Mouse (Mus musculus) midbrain, embryonic 16.5 days (tissue): ENCODE measurements at regions not wholly inside any gene's neighbourhood (a gene's known extent, or its start where the extent isn't known, plus 50 kb on each side); places are given as distances from the start of the nearest gene placed in this dataset.

ENCODE experiments used
- ATAC-seq: fragments of 200-750 bp; cut with Nextera tagmentation; 2 replicates; pipeline ENCODE4 v1.8.0; 2017; ENCODE audit warnings: moderate TSS enrichment
- H3K27ac ChIP-seq: fragments of 300-500 bp; sonication (generic); 2 replicates; pipeline ENCODE4 v1.5.1; 2014; ENCODE audit warnings: mild to moderate bottlenecking, low read length, mixed read lengths
- H3K27me3 ChIP-seq: fragments of 300-500 bp; sonication (generic); 2 replicates; pipeline ENCODE4 v1.6.1; 2014; ENCODE audit warnings: low read depth, low read length, mixed read lengths; ENCODE audit not compliant: control insufficient read depth, insufficient read depth
- H3K36me3 ChIP-seq: fragments of 300-500 bp; sonication (generic); 2 replicates; pipeline ENCODE4 v1.6.1; 2014; ENCODE audit warnings: mild to moderate bottlenecking, low read length, moderate library complexity, mixed read lengths; ENCODE audit not compliant: control insufficient read depth, insufficient read depth
- H3K4me1 ChIP-seq: fragments of 300-500 bp; sonication (generic); 2 replicates; pipeline ENCODE4 v1.6.1; 2014; ENCODE audit warnings: mild to moderate bottlenecking, low read length, mixed read lengths; ENCODE audit not compliant: control insufficient read depth, insufficient read depth
- H3K4me2 ChIP-seq: fragments of 300-500 bp; sonication (generic); 2 replicates; pipeline ENCODE4 v1.6.1; 2014; ENCODE audit warnings: mild to moderate bottlenecking, low read length, mixed read lengths
- H3K4me3 ChIP-seq: fragments of 300-500 bp; sonication (generic); 2 replicates; pipeline ENCODE4 v1.5.1; 2014; ENCODE audit warnings: low read depth, mild to moderate bottlenecking, low read length, moderate library complexity, mixed read lengths
- H3K9ac ChIP-seq: fragments of 300-500 bp; sonication (generic); 2 replicates; pipeline ENCODE4 v1.6.1; 2014; ENCODE audit warnings: low read depth, low read length, mixed read lengths
- H3K9me3 ChIP-seq: fragments of 300-500 bp; sonication (generic); replicated peaks from 2 replicates; pipeline ENCODE4 v1.6.1; 2014; ENCODE audit warnings: mild to moderate bottlenecking, low read length, mixed read lengths; ENCODE audit not compliant: control insufficient read depth, poor library complexity, severe bottlenecking
- WGBS: fragments of 180-500 bp; shearing (Covaris S2); extraction: QIAGEN DNeasy Blood & Tissue Kit; methylation state at CpG from one replicate; pipeline ENCODE4 v1.1.7; 2014; 5-methylcytosine and 5-hydroxymethylcytosine counted together

DNA sequence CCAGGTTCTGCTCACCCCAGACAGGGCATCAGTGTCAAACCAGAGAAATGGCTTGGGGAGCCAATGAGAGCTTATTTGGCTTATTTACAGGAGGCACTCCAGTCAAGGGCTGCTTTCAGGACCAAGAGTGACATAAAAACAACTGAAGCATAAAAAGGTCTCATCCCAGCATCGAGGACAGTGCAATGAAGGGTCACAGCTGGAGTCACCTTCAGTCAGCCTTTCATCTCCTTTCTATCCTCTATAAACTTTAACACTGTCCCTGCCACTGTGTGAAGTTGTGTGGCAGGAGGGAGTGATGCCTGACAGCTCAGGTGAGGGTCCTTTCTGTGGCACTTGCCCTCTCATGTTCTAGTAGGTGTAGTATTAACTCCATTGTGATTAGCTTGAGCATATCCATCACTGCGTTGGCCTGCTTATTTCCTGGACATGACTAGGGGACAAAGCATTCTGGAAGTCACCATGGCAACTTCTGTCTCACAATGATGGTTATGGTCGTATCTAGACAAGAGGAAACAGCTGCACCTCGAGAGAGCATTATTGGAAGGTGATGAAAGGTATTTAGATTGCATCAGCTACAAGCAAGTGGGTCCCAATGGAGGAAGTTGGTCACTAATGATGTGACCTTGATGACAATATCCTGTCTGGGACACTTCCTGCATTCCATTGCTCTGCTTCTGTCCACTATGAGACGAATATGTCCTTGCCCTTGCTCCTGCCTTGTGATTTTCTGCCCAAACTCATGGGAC is 87.8 kb upstream of the Enpp6 start:
- H3K4me1 ChIP-seq, result no peaks in the 10 kb centered on the region
- no peak overlapping the region for H3K4me3 ChIP-seq
- no peak overlapping the region for H3K27ac ChIP-seq
- 37% methylated on average over 5 of the region's 5 CpGs for whole genome bisulfite sequencing
- no peak overlapping the region for H3K9ac ChIP-seq
- H3K9me3 ChIP-seq, result no peaks in the 10 kb centered on the region
- no peaks in the 10 kb centered on the region for H3K36me3 ChIP-seq
- H3K27me3 ChIP-seq, result no peaks in the 10 kb centered on the region
- no peak overlapping the region for H3K4me2 ChIP-seq
- no peak for ATAC-seq

DNA sequence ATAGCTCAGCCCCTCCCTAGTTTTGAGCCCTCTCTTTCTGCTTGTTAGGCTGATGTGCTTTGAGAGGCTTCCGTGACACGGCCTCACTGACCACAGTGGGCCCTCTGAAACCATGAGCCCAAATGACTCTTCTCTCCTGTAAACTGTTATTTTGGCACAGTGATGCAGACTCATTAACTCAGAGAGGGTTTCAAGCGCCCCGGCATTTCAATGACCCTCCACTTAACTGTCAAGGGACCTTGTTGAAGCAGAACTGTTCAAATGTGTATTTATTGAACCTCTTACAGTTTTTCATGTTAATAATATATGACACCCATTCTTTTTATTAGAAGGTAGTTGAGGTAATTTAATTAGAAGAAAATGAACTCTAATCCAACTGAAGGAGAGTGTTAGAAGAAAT is 85.9 kb upstream of the Enpp6 start:
- Histone ChIP-seq H3K9me3 (no peaks in the 10 kb centered on the region), H3K27ac (no peak overlapping the region), H3K4me2 (no peak overlapping the region), H3K4me1 (no peaks in the 10 kb centered on the region), H3K27me3 (no peaks in the 10 kb centered on the region), H3K9ac (no peak overlapping the region), H3K4me3 (no peak overlapping the region), H3K36me3 (no peaks in the 10 kb centered on the region)
- 71% methylated on average over 4 of the region's 4 CpGs for WGBS
- no peak for ATAC-seq

DNA sequence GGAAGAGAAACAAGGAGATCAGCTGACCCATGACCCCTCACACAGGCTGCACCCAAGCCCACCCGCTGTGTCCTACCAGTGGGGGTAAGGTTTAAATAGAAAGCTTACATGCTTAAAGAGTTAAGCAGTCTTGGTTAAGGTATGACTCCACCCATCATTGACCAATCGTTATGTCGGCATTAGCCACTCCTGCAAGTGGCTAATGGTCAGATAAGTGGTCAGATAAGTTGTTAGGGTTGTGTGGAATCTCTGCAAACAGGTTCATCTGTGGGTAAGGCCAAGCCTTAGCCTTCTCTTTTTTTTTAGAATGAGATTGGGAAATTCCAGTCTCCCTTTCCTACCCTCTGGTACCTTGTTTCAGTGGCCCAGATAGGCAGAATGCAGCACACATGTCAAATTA is 82.0 kb upstream of the Enpp6 start:
- H3K36me3 ChIP-seq, result no peaks in the 10 kb centered on the region
- no peak overlapping the region for H3K4me3 ChIP-seq
- no peaks in the 10 kb centered on the region for H3K27me3 ChIP-seq
- no peak overlapping the region for H3K4me2 ChIP-seq
- no peak overlapping the region for H3K9ac ChIP-seq
- WGBS, result 63% methylated on average over 3 of the region's 3 CpGs
- H3K27ac ChIP-seq, result no peak overlapping the region
- no peak for ATAC-seq
- no peaks in the 10 kb centered on the region for H3K4me1 ChIP-seq
- H3K9me3 ChIP-seq, result no peaks in the 10 kb centered on the region

DNA sequence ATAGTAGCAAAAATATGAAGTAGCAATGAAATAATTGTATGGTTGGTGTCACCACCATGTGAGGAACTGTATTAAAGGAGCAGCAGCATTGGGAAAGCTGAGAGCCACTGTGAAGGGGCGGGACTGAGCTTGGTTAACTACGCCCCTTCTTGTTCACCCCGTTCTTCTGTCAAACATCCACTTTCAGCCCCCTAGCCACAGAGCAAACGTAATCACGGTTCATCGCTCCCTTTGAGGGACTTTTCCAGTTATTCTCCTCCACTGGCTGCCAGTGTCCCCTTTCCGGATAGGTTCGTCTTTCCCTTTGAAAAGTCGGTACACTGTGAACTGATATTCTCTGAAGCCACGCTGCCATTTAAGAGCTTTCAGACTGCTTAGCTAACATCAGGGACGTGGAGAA is 79.3 kb upstream of the Enpp6 start:
- ATAC-seq, result no peak
- Histone ChIP-seq H3K9me3 (no peaks in the 10 kb centered on the region), H3K4me1 (no peaks in the 10 kb centered on the region), H3K4me2 (peak overlapping the region; percentile 25), H3K36me3 (no peaks in the 10 kb centered on the region), H3K4me3 (no peak overlapping the region), H3K9ac (no peak overlapping the region), H3K27ac (no peak overlapping the region), H3K27me3 (no peaks in the 10 kb centered on the region)
- WGBS, result 19% methylated on average over 11 of the region's 11 CpGs

DNA sequence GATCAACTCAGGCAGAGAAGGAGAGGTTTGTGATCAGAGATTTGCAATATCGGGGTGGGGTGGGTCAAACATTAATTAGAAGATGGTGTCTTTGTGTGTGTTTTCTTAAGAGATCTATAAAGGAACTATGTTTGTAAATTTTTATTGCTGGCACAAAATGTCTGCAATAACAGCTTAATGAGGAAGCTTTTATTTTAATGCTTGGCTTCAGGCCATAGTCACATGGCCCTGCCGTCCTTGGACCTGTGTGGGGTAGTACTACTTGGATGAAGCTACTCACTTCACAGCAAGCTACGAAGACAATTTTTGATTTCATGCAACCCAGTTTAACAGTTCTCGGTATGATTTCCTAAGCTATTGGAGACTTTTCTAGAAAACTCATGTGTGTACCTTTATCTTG is 78.5 kb upstream of the Enpp6 start:
- ATAC-seq, result no peak
- H3K4me1 ChIP-seq, result no peaks in the 10 kb centered on the region
- no peaks in the 10 kb centered on the region for H3K36me3 ChIP-seq
- no peaks in the 10 kb centered on the region for H3K9me3 ChIP-seq
- no peak overlapping the region for H3K4me3 ChIP-seq
- H3K27me3 ChIP-seq, result no peaks in the 10 kb centered on the region
- H3K27ac ChIP-seq, result no peak overlapping the region
- H3K4me2 ChIP-seq, result no peak overlapping the region
- no peak overlapping the region for H3K9ac ChIP-seq
- 90% methylated on average over 4 of the region's 4 CpGs for WGBS

DNA sequence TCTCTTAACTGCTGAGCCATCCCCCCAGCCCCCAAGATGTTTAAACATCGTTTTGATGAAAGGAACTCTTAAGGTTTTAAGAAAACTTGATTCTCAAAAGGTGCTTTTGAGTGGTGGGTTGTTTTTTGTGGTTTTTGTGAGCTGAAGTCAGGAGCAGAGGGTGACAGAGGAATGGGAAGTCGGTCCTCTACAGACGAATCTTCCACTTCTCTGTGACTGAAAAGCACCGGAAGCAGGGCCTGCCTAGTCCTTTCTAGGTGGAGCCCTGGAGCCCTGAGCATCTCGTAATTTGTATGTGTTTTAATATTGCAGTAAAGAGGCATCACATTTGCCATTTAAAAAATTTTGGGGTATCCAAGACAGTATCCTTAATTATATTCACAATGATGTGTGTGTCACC is 72.7 kb upstream of the Enpp6 start:
- H3K27ac ChIP-seq, result no peak overlapping the region
- no peaks in the 10 kb centered on the region for H3K36me3 ChIP-seq
- H3K4me2 ChIP-seq, result no peak overlapping the region
- no peak overlapping the region for H3K9ac ChIP-seq
- no peak for ATAC-seq
- WGBS, result 50% methylated on average over 5 of the region's 5 CpGs
- no peaks in the 10 kb centered on the region for H3K9me3 ChIP-seq
- no peaks in the 10 kb centered on the region for H3K27me3 ChIP-seq
- H3K4me3 ChIP-seq, result no peak overlapping the region
- H3K4me1 ChIP-seq, result no peaks in the 10 kb centered on the region

DNA sequence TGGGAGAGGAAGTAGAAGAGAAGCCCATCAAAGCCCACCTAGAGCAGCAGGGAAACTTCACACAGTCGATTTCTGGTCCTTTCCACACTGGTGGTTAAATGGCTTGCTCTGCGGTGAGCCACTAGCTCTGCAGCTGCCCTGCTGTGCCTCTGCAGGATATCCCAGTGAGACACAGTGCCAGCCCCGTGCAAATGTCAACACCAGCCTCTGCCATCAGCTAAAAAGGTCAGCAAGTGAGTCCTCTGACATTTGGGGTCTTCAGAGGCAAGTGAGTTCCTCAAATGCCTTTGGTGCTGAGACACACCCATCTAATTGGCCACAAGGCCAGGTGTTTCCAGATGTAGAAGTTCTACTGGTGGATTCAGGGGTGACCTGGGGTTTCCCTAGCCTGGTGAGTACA is 66.6 kb upstream of the Enpp6 start:
- Histone ChIP-seq H3K9me3 (no peaks in the 10 kb centered on the region), H3K4me2 (no peak overlapping the region), H3K27ac (no peak overlapping the region), H3K27me3 (no peaks in the 10 kb centered on the region), H3K9ac (no peak overlapping the region), H3K36me3 (no peaks in the 10 kb centered on the region), H3K4me3 (no peak overlapping the region), H3K4me1 (peaks cover under 1% of the 10 kb centered on the region; the same call in 1 of the 2 replicates)
- 21% methylated on average over 3 of the region's 3 CpGs for WGBS
- ATAC-seq, result no peak

DNA sequence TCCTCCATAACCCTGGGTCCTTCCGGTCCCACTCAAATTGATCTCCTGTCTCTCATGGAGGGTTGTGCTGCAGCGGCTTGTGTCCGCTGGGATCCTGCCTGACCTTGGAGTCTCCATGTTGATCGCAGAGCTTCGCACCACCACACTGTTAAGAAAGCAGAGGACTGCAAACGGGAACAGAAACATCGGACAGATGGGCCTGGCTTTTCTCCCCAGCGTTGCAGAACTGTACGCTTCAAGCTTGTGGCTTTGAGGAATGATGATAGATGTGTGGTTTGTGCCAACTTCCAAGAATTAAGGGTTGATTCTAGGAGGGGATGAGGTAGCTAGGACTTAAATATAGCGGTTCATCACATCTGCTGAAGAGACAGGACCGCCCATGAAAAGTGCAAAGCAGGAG is 65.6 kb upstream of the Enpp6 start:
- 97% methylated on average over 11 of the region's 11 CpGs for WGBS
- H3K9me3 ChIP-seq, result no peaks in the 10 kb centered on the region
- no peak overlapping the region for H3K4me3 ChIP-seq
- H3K27me3 ChIP-seq, result no peaks in the 10 kb centered on the region
- H3K36me3 ChIP-seq, result no peaks in the 10 kb centered on the region
- H3K4me1 ChIP-seq, result peaks cover 2% of the 10 kb centered on the region; the same call in 1 of the 2 replicates
- H3K9ac ChIP-seq, result no peak overlapping the region
- H3K27ac ChIP-seq, result no peak overlapping the region
- no peak for ATAC-seq
- H3K4me2 ChIP-seq, result no peak overlapping the region

DNA sequence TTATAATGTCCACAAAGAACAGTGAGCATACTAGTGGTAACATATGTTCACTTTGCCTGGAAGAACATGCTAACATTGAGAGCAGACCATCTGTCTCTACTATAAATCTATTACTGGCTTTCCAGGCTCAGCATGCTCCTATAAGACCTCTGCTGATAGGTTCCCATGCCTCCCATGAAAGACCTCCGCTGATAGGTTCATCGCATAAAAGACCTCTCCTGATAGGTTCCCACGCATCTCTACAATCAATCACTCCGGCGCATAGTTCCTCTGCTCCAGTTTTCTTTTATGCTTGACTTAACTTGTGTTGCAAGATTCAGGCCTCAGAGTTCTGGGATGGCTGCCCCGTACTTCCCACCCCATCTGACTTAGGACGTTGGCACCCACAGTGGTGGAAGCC is 65.1 kb upstream of the Enpp6 start:
- WGBS, result 94% methylated on average over 7 of the region's 7 CpGs
- Histone ChIP-seq H3K27me3 (no peaks in the 10 kb centered on the region), H3K27ac (no peak overlapping the region), H3K4me3 (no peak overlapping the region), H3K9me3 (no peaks in the 10 kb centered on the region), H3K9ac (no peak overlapping the region), H3K4me1 (peaks cover 2% of the 10 kb centered on the region; the same call in 1 of the 2 replicates), H3K4me2 (no peak overlapping the region), H3K36me3 (no peaks in the 10 kb centered on the region)
- no peak for ATAC-seq
